Mouse (Mus musculus): ENCODE results near the gene Prim2. TPM values are rescaled to one million over a fixed set of nuclear protein-coding genes. Genes with fewer than 3 reads are reported as not detected.
"Not testable (repeated sequence)": the region's sequence is repeated elsewhere in the genome, so short reads cannot be mapped to it uniquely, and the experiment has no call there.

Gene Prim2
- total RNA-seq, 2 experiments from 2014 or later: 1.8 to 2.7 TPM

DNA sequence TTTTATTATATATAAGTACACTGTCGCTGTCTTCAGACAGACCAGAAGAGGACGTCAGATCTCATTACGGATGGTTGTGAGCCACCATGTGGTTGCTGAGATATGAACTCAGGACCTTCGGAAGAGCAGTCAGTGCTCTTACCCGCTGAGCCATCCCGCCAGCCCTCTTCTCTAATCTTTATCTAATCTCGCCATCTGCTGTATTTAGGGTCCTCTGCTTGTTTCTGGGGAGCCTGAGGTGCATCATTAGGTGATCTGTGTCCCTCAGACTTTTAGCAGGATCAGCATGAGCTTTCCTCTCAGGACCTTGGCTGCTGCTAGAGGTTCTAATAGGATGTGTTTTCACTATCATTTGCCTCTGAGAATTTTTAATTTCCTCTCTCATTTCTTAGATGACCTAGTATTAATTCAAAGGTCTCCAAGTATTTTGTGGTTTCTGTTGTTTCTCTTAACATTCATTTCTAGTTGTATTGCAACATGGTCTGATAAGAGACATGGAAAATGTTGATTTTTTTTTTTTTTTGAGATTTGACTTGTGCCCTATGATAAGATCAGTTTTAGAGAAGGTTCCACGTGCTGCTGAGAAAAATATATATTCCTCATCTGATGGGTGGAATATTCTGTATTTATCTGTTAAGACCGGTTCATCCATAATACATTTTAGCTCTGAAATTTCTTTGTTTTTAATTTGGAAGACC lies 49.4 kb downstream of the Prim2 start:
- intact Hi-C loops (cut with DNase I; ENCODE audit: low total_unique reads): no loop called here
- no peak for DNase-seq

DNA sequence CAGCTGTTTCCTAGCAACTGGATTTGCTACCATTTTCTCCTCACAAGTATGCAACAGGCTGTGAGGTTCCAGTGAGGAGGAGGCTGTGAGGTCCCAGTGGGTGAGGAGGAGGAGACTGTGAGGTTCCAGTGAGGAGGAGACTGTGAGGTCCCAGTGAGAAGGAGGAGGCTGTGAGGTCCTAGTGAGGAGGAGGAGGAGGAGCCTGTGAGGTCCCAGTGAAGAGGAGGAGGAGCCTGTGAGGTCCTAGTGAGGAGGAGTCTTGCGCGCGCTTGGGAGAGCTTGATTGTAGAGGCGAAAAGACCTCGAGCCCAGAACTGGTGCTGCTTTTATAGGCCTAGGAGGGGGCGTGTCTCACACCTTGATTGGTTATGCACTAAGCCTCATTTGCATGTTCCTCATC lies 53.0 kb downstream of the Prim2 start:
- DNase-seq; intact Hi-C loops (cut with DNase I; ENCODE audit: low total_unique reads): not testable (repeated sequence)

DNA sequence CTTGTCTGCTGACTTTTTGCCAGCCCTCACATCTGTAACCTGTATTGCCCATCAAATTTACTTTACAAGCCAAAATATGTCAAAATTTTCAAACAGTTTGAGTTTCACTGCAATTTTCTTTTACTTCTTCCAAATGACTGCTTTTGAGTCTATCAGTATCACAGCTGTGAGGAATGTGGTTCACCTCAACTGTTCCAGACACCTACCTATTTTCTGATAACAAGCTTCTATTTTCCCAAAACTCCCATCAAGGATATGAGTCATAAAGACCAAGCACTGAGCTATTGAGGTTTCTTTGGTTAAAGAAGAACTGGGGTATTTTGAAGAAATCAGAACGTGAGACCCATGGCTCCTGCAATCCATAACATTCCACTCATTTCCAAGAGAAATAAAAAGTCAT lies 57.5 kb downstream of the Prim2 start:
- DNase-seq: no peak
- intact Hi-C loops (cut with DNase I; ENCODE audit: low total_unique reads): no loop called here

DNA sequence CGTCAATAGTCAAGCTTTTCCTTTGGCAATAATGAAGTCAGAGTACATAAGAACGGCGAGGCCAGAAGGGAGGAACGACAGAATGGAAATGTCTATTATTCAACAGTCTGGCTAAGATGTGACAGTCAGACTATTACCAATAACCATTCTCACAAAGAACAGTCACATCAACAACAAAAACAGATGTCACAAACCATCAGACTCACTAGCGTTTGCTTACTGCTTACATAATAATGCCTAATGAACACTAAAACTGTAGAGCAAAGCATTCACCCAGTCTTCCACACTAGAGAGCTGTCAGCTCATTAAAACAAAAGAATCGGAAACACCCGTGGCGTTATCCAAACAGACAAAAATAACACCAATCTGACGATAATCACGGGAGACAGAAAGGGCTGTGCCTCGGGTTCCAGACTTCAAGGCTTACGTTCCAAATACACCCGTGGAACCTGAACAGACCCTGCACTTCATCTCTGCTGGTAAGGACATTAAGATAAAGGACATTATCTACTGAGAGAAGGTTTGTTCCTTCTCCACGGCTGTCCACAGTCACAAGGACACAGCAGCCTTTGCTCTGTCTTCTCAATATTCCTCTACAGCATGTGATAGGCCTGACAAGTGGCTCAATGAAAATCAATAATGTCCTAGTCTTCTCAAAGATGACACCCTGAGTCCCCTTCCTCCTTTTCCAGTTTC lies 59.4 kb downstream of the Prim2 start:
- DNase-seq: no peak
- intact Hi-C loops (cut with DNase I; ENCODE audit: low total_unique reads): no loop called here

DNA sequence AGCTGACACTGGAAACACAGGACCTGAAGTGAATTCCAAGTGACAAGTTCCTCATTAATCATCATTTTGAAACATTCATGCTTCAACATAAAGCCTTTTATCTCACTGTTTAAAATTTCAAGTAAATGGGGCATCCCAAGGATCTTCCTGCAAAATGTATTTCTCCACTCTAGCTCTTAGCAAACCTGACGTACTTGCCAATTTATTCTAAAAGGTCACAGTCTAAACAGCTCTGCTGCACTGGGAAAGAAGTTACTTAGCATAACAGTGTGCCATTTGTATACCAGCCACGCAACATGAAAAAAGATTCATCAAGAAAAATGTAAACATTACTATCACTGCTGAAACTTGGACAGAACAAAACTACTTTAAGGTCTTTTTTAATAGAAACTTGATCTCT lies 61.5 kb downstream of the Prim2 start:
- no peak for DNase-seq
- intact Hi-C loops (cut with DNase I; ENCODE audit: low total_unique reads): no loop called here

DNA sequence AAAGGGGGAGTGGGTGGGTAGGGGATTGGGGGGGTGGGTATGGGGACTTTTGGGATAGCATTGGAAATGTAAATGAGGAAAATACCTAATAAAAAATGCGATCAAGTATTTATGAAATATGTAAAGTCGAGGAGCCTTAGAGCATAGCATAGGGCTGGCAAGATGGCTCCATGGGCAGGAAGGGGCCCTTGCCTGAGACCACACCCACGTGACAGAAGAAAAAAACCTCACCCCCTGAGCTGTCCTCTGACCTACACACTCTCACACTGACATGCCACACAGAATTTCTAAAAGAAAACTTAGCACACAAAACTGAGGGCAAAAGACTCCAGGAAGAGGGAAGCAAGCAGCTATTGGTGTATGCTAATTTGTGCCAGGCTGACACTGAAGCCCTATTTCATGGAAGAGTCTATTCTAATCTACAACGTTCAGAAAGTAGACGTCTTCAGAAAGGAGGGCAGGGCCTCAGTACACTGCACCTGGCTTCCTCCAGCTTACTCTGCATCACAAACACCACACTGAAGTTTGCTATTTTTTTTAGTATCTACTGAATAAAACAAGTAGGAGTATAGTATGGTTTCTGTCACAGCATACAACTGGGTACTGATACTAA lies 65.4 kb downstream of the Prim2 start:
- intact Hi-C loops (cut with DNase I; ENCODE audit: low total_unique reads): no loop called here
- DNase-seq: no peak

DNA sequence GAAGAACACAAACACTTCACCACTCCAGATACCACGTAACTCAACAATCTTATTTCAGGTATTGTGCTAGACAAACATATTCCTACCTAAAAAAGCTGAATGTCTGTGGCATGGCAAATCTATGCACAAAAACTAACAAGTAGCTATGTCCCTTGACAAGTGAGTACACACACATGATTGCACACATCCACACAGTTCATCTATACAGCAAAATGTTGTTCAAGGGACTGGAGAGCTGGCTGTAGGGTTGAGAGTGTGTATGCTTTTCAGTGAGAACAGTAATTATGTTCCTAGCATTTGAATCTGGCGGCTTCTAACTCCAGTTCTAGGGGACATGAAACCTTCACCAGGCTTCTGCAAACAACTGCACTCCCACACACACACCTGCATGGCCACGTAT lies 69.9 kb downstream of the Prim2 start:
- DNase-seq: no peak
- intact Hi-C loops (cut with DNase I; ENCODE audit: low total_unique reads): no loop called here

DNA sequence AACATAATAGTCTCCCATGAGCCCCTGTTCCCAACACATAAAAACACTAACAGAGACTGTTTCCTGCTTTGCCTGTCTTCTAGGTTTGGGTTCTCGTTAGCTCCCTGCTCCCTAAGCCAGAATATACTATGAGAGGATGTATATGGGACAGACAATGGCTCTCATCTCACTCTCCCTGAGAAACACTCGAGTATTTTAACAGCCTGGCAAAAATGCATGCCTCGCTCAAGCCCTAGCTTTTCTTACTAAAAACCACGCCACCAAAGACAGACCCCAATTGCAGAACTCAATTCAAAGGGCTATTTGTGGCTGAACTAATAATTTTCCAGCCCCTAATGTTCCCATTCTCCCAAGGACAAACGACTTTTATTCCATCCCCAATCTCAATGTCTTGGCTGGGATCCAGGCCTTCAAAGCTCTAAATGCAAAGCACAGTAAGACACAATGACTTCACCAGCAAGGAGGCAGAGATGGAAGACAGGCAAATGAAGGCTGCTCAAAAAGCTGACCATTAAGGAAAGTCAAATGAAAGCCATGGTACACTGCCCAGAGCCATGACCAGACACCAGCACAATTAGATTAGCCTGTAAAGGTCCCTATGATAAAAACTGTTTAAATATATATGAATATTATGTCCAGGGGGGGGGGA lies 70.5 kb downstream of the Prim2 start:
- intact Hi-C loops (cut with DNase I; ENCODE audit: low total_unique reads): no loop called here
- DNase-seq: no peak

DNA sequence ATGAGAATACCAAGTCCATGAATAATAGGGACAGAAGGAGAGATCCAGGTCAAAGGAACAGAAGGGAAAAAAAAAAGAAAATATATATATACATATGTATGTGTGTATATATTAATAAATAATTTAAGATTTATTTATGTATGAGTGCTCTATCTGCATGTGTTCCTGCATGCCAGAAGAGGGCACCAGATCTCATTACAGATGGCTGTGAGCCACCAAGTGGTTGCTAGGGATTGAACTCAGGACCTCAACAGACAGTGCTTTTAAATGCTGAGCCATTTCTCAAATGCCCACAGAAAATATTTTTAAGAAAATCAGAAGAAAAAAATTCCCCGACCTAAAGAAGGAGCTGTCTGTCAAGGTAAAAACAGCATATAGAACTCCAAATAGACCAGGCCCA lies 72.6 kb downstream of the Prim2 start:
- DNase-seq: no peak
- intact Hi-C loops (cut with DNase I; ENCODE audit: low total_unique reads): no loop called here

DNA sequence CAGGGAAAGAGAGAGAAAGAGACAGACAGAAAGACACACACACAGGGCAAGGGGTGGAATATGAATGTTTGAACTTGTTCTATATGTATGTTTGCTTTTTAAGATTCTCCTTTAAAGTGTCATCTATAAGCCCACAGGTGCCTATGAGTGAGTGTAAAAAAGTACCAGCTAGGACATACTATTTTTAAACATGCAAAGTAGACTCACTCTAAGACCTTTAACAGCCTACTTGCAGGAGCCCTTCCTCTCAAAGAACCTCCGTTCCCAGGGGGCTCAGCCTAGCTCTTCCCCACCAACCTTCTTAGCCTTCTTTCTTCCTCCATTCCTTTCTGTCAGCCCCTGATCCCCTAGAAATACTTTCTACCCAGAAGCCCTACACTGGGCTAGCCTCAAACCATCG lies 73.7 kb downstream of the Prim2 start:
- intact Hi-C loops (cut with DNase I; ENCODE audit: low total_unique reads): no loop called here
- no peak for DNase-seq

DNA sequence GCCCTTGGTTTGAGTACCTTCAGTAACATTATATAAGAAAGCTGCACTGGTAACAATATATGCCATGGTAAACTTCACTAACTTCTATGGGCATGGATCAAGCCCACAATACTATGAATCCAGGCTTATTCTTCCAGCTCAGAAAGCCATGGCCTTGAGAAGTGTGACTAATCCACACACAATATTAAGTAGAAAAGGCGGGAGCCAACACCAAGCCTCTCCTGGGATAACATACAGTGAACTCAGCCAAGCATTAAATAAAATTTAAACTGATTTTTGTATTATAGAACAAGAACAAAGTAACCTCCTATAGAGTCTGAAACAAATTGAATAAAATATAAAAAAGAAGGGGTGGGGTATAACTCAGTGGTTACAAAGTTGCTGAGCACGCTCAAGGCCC lies 74.6 kb downstream of the Prim2 start:
- DNase-seq: no peak
- intact Hi-C loops (cut with DNase I; ENCODE audit: low total_unique reads): no loop called here

DNA sequence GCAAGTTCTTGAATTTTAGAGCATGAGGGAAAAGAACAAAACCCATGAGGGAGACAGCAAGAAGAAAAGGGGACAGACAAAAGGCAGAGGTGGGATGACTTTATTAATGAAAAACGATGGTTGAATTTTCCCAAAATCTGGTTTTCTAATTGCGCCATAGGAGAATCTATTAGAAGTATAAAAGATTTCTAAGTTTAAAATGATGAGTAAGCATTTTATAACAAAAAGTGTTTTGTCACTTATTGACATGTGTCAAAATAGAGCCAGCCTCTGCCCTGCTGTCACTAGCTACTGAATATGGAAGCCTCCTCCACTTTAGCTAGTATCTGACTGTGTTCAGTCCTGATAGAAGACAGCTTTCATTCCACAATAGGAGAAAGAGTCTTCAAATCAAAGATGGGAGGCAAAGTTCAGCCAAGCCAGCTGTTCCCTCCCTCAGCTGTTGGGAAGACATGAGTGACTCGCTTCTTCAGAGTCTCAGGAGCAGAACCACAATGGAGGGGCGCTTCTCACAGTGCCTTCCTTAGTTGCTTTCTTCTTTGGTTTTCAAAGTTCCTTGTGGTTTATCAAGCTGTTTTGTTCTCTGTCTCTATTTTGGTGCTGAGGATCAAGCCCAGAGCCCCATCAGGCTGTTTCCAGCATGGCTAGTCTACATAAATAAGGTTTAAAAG lies 75.7 kb downstream of the Prim2 start:
- no peak for DNase-seq
- intact Hi-C loops (cut with DNase I; ENCODE audit: low total_unique reads): no loop called here

DNA sequence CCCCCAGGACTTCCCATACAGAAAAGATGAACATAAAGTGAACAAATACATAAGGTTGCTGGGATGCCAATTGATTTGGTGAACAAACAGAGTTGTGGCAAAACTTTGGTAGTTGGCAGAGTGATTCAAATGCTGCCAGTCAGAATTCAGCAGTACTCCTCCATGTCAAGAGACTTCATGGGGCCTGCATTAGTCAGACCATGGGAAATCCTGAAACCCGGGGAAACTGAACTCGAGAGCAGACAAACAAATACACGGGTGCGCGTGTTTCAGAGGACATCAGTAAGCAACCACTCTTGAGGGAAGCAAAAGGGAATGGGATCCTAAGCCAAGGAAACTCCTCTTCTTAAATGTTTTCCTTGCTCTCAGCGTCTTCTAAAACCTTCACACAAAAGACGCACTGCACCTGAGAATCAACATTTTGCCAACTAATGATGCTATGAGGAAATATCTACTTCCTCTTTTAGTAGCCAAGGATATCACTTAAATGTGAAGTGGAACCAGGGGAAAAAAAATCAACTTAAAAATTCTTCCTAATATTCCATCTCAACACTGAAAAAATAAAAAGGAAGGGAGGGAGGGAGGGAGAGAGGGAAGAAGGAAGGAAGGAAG lies 77.5 kb downstream of the Prim2 start:
- intact Hi-C loops (cut with DNase I; ENCODE audit: low total_unique reads): no loop called here
- no peak for DNase-seq

DNA sequence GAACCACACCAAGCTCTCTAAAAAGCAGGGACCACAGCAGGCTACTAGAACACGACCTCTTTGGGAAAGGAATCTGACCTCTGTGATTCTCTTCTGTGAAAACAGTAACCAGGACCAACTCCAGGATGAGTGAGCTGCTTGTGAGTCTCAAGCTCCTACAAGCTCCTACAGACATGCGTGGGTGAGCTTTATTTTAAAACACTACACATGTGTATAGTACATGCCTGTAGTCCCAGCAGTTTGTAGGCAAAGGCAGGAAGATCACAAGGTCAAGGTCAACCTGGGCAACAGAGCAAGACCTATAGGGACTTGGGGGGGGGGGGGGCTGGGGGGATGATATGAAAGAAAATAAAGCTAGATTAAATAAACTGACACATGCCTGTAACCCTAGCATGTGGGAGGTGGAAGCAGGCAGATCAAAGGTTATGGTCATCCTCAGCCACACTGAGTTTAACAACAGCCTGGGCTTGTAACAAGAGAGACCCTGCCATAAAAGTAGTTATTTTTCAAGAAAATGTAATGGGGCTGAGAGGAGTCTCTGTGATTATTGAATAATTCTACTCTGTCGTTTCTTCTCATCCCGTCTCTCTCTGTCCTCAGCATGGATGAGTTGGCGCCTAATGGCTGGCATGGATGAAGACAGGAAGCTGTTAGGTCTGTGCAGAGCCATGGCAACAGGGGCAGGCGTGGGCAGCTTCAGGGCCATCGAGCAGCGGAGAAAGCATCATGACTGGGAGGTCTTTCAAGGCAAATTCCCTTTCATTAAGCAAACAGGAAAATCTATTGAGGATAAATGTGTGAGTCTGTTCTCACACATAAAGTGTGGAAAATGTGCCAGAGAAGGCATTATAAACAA lies 78.8 kb downstream of the Prim2 start:
- intact Hi-C loops (cut with DNase I; ENCODE audit: low total_unique reads): no loop called here
- no peak for DNase-seq

DNA sequence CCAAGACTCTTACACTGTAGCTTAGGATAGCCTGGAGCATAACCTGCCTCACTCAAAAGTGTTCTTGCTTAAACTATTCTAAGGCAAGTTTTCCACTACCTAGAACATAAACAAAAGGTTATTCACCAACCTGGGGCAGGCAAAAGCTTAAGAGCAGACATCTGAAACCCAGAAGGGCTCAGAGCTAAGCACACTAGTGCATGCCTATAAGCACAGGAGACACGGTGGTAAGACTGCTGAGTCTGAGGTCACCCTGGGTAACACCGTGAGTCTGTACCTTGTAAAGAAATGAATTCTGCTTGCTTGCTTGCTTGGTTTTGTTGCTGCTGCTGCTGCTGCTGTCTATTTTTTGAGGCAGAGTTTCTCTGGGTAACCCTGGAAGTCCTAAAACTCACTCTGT lies 80.1 kb downstream of the Prim2 start:
- no peak for DNase-seq
- intact Hi-C loops (cut with DNase I; ENCODE audit: low total_unique reads): no loop called here

DNA sequence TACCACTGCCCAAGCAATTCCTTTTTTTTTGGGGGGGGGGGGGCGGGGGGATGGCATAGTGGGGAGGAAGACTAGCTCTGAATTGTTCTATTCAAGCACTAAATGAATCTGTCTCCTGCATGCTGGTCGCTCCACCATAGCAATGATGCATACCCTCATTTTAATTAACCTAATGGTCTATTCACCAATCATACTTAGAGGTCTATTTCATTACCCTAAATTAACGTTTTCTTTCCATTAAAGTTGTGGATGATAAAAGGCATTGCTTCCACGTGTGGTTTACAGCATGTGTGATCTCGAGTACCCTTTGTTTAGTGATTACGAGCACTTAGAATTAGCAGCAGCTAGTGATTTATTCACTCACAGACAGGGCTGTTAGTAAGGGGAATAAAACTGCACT lies 81.0 kb downstream of the Prim2 start:
- intact Hi-C loops (cut with DNase I; ENCODE audit: low total_unique reads): no loop called here
- DNase-seq: no peak

DNA sequence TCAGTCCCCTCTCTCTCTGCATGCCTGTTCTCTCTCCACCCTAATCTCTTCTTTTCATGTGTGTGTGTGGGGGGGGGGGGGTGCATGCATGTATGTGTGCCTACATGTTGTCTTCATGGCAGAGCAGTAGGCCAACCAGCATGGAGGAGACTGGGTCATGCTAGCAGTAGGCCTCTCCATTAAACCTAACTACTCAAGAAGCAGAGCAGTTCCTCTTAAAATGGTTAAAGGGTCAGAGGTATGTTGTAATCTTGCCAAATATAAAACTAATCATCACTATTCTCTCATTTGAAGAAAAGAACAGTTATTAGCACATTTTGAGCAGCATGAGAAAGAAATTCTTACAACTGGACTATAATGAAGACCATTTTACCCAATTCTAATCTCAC lies 85.0 kb downstream of the Prim2 start:
- no peak for DNase-seq
- intact Hi-C loops (cut with DNase I; ENCODE audit: low total_unique reads): no loop called here

DNA sequence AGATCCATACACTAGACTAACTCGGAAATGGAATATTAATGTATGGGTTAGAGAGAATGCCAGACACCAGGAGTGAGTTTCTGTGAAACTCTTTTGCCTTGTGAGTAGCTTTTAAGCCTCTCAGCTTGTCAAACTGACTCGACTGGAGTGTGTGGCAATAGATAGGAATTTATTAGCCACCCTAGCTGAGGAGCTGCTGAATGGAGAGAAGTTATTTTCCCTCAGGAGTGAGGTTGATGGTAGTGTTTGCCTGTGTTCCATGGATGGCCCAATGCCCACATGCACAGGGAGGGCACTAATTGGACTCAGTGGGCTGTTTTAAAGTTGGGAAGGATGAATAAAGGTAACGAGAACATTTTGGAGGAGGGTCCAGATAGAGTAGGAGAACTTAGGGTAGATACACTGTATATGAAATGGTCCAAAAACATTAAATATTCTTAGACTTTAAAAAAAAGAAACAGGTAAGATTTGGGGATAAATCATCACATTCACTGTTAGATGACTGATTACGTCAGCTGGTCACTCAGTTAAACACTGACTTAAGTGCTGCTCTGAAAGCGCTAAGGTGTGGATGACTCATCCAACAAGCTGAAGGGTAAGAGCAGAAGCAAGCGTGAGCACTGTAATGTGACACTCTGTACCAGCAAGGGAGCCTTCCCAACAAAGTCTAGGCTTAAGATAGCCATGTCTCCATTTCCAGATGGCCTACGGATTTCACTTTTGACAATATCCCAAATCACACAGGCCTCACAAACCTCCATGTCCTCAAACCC lies 85.6 kb downstream of the Prim2 start:
- no peak for DNase-seq
- intact Hi-C loops (cut with DNase I; ENCODE audit: low total_unique reads): no loop called here
